ENCODE assay signal across 9 mouse cellular contexts in the genomic region with DNA sequence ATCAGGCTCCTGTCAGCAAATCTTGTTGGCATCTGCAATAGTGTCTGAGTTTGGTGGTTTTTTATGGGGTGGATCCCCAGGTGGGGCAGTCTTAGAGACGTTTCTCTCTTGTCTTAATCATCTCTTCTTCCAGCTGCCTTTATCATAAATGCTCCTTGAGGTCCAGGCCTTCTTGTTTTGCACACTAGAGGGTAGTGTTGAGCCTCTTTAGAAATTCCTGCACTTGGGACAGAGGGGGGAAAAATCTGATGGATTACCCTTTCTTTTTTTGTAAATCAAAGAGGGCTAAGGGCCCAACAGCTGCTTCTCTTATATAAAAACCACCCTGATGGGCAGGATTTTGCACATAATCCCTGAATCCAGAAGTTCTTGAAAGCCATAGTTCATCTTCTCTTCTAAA.
A peak's percentile ranks its signal among the peaks of the same experiment; 100 is the strongest.
DNase-seq lines count a peak whose midpoint lies in the region; ATAC-seq and TF ChIP-seq lines count a peak whose summit lies in the region.
"Had no signal": no experiment of that assay in that cellular context is flagged by ENCODE, and none has a peak within 500 bp of the region (broad histone marks: within the 10 kb centered on the region; RNA-seq: fewer than 3 reads in every experiment).

No protein-coding gene starts in this region.

- H3K27ac ChIP-seq in kidney, adult 2 months (ENCODE audit: insufficient read depth, low read depth, low read length) = no peak overlapping the region
- H3K27ac ChIP-seq in kidney, embryonic 15.5 days = no peak overlapping the region
- no peak overlapping the region for H3K27ac ChIP-seq in CH12.LX (ENCODE audit: insufficient read depth, low read depth)
- H3K27ac ChIP-seq in forebrain, embryonic 16.5 days (ENCODE audit: low read length) = no peak overlapping the region
- H3K27ac ChIP-seq: heart, embryonic 15.5 days had no signal

- DNase-seq in kidney, adult 2 months = peak; percentile 35
- peak; percentile 69 for DNase-seq in 3T3-L1 (ENCODE audit: low read depth, low spot score)
- DNase-seq in CH12.LX (ENCODE audit: extremely low read depth) = peak; percentile 32
- DNase-seq in lung, postnatal 10 days = peak; percentile 60
- DNase-seq in thymus, postnatal 10 days (ENCODE audit: low spot score in 2 of 2) = no peak
- DNase-seq in thymus, adult 18-20 months = no peak

- no peaks in the 10 kb centered on the region; the same call in 1 of the 2 replicates for H3K27me3 ChIP-seq in kidney, adult 2 months (replicated peaks; ENCODE audit: control insufficient read depth, insufficient read depth, low read length)
- no peaks in the 10 kb centered on the region for H3K27me3 ChIP-seq in kidney, embryonic 15.5 days
- no peaks in the 10 kb centered on the region for H3K27me3 ChIP-seq in CH12.LX (replicated peaks)
- H3K27me3 ChIP-seq in forebrain, embryonic 16.5 days (replicated peaks; ENCODE audit: control insufficient read depth, insufficient read depth, low read length) = no peaks in the 10 kb centered on the region
- H3K27me3 ChIP-seq: heart, embryonic 15.5 days had no signal

- no peaks in the 10 kb centered on the region for H3K9me3 ChIP-seq in kidney, embryonic 15.5 days (replicated peaks)
- H3K9me3 ChIP-seq in CH12.LX (replicated peaks; ENCODE audit: low read length) = no peaks in the 10 kb centered on the region
- H3K9me3 ChIP-seq in forebrain, embryonic 16.5 days (ENCODE audit: control insufficient read depth, low read length) = no peaks in the 10 kb centered on the region
- H3K9me3 ChIP-seq: heart, embryonic 15.5 days had no signal

- ATAC-seq in kidney, embryonic 15.5 days (replicated peaks; ENCODE audit: low FRiP score) = no peak
- ATAC-seq in forebrain, embryonic 16.5 days = peak; percentile 59; the same call in 1 of the 2 replicates

- H3K36me3 ChIP-seq in kidney, adult 2 months (ENCODE audit: control insufficient read depth, insufficient read depth, low read length) = no peaks in the 10 kb centered on the region
- H3K36me3 ChIP-seq in kidney, embryonic 15.5 days = no peaks in the 10 kb centered on the region
- H3K36me3 ChIP-seq in CH12.LX (replicated peaks in 1 of 2; ENCODE audit: control insufficient read depth in 1 of 2, insufficient read depth in 1 of 2, low read length in 1 of 2) = no peaks in the 10 kb centered on the region
- H3K36me3 ChIP-seq in forebrain, embryonic 16.5 days (ENCODE audit: control insufficient read depth, insufficient read depth) = no peaks in the 10 kb centered on the region
- H3K36me3 ChIP-seq: heart, embryonic 15.5 days had no signal

- H3K4me3 ChIP-seq in kidney, adult 2 months (ENCODE audit: insufficient read depth, low read depth, low read length) = no peak overlapping the region
- H3K4me3 ChIP-seq in kidney, embryonic 15.5 days (replicated peaks) = no peak overlapping the region
- no peak overlapping the region for H3K4me3 ChIP-seq in CH12.LX (replicated peaks in 1 of 3; ENCODE audit: low read depth in 2 of 3, low read length in 2 of 3, poor library complexity in 1 of 3)
- no peak overlapping the region for H3K4me3 ChIP-seq in forebrain, embryonic 16.5 days (replicated peaks; ENCODE audit: low read length)
- H3K4me3 ChIP-seq: heart, embryonic 15.5 days had no signal

- TF ChIP-seq POLR2A in kidney, adult 2 months (IDR thresholded peaks at IDR 0.05; ENCODE audit: low read depth, low read length) = no peak
- TF ChIP-seq POLR2A in CH12.LX (IDR thresholded peaks at IDR 0.05; ENCODE audit: low read depth, low read length) = no peak

- no peak for TF ChIP-seq CTCF in kidney, adult 2 months (conservative IDR thresholded peaks at IDR 0.05; ENCODE audit: insufficient read depth, insufficient read length, low read depth, low read length)
- peak; percentile 23 to 72; a peak in 3 of 4 replicates for TF ChIP-seq CTCF in CH12.LX (conservative IDR thresholded peaks at IDR 0.05 in 1 of 2, IDR thresholded peaks at IDR 0.05 in 1 of 2; ENCODE audit: low read depth in 2 of 2, low read length in 2 of 2)

- in situ Hi-C loops in CH12.LX (cut with MboI; ENCODE audit: low pct_ligation_motif_present, low pct_unique_long_range_greater_than_20kb, low sequenced_read_pairs) = no loop called here

- H3K9ac ChIP-seq in kidney, embryonic 15.5 days = no peak overlapping the region
- H3K9ac ChIP-seq in CH12.LX (ENCODE audit: insufficient read depth, low read depth) = no peak overlapping the region
- no peak overlapping the region for H3K9ac ChIP-seq in forebrain, embryonic 16.5 days (replicated peaks; ENCODE audit: low read depth, low read length)
- H3K9ac ChIP-seq: heart, embryonic 15.5 days had no signal

- no peak overlapping the region for H3K4me2 ChIP-seq in kidney, embryonic 15.5 days
- H3K4me2 ChIP-seq in CH12.LX (ENCODE audit: insufficient read depth, low read depth, poor library complexity, severe bottlenecking) = no peak overlapping the region
- no peak overlapping the region for H3K4me2 ChIP-seq in forebrain, embryonic 16.5 days (ENCODE audit: low read length)
- H3K4me2 ChIP-seq: heart, embryonic 15.5 days had no signal

- 7% methylated on average over 1 of the region's 1 CpGs for WGBS in kidney, adult 2 months
- 8% methylated on average over 1 of the region's 1 CpGs for WGBS in kidney, embryonic 15.5 days
- WGBS in forebrain, embryonic 16.5 days = 13% methylated on average over 1 of the region's 1 CpGs

- dilution Hi-C loops in CH12.LX (cut with MboI; ENCODE audit: extremely low pct_ligation_motif_present, extremely low pct_unique_long_range_greater_than_20kb, low sequenced_read_pairs) = no loop called here

- no peak for TF ChIP-seq EP300 in CH12.LX (IDR thresholded peaks at IDR 0.05; ENCODE audit: low read length)

- H3K79me2 ChIP-seq in CH12.LX (replicated peaks; ENCODE audit: control insufficient read depth, extremely low read depth, insufficient read depth, poor library complexity, severe bottlenecking) = no peaks in the 10 kb centered on the region

- no peaks in the 10 kb centered on the region for H3K4me1 ChIP-seq in kidney, adult 2 months (ENCODE audit: control insufficient read depth, insufficient read depth, low read length)
- no peaks in the 10 kb centered on the region for H3K4me1 ChIP-seq in kidney, embryonic 15.5 days
- no peaks in the 10 kb centered on the region for H3K4me1 ChIP-seq in CH12.LX (ENCODE audit: control insufficient read depth in 1 of 2, insufficient read depth in 2 of 2)
- H3K4me1 ChIP-seq in forebrain, embryonic 16.5 days (replicated peaks; ENCODE audit: control insufficient read depth, insufficient read depth, low read length) = peaks cover 5% of the 10 kb centered on the region; the same call in 1 of the 2 replicates
- H3K4me1 ChIP-seq: heart, embryonic 15.5 days had no signal

- TF ChIP-seq RAD21 in CH12.LX (IDR thresholded peaks at IDR 0.05; ENCODE audit: low read depth, low read length) = peak; percentile 73

TF ChIP-seq in CH12.LX, 34 proteins besides CTCF, POLR2A, EP300 and RAD21:
- no peak for TF ChIP-seq JUN (IDR thresholded peaks at IDR 0.05; ENCODE audit: insufficient read depth, low read depth, low read length)
- TF ChIP-seq SMC3 (IDR thresholded peaks at IDR 0.05; ENCODE audit: low read depth, low read length) = peak; percentile 57

Comparison
In these comparisons a context has a peak if more than half of its experiments do, and no peak if none do; other contexts are left out.
1. DNase-seq: peak in kidney, adult 2 months (single experiment), 3T3-L1 (single experiment), CH12.LX (single experiment) and lung, postnatal 10 days (single experiment); none in thymus, postnatal 10 days (0 of 2) and thymus, adult 18-20 months (0 of 2).